35 mouse cellular contexts compared by ENCODE assay signal in the genomic region with DNA sequence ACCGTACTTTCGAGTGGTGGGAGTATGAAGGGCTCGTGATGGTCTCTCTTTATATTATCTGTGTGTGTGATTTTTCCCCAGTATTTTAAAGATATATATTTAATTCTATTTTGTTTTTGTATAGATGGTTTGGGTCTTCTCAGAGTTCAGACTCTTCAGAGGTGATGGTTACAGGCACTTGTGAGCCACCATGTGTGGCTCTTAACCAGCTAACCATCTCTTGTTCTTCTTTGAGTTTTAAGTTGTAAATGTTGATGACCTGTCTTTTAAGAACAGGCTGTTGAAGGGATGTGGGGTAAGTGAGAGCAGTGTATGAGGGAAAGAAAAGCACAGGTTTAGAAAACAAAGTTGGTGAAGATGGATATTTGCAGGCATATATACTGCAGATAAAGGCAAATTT. TPM values are rescaled to one million over a fixed set of nuclear protein-coding genes. Genes with fewer than 3 reads are reported as not detected.
DNase-seq lines count a peak whose midpoint lies in the region; TF ChIP-seq lines count a peak whose summit lies in the region.
"Had no signal": no experiment of that assay in that cellular context is flagged by ENCODE, and none has a peak within 500 bp of the region (broad histone marks: within the 10 kb centered on the region; RNA-seq: fewer than 3 reads in every experiment).

No protein-coding gene starts in this region.

- H3K4me3 ChIP-seq in MEL (ENCODE audit: control insufficient read depth in 1 of 2, insufficient read depth in 1 of 2, low read depth in 2 of 2, low read length in 2 of 2) = peak overlapping the region; percentile 54 to 79
- H3K4me3 ChIP-seq: embryonic facial prominence, embryonic 10.5 days; embryonic facial prominence, embryonic 13.5 days; erythroblast, embryonic 14.5 days; forebrain, embryonic 12.5 days; forebrain, embryonic 15.5 days; heart, adult 2 months; heart, embryonic 12.5 days; heart, embryonic 15.5 days had no signal

- TF ChIP-seq RAD21 in MEL (IDR thresholded peaks at IDR 0.05; ENCODE audit: low read depth, low read length) = no peak

- H3K9ac ChIP-seq in MEL (ENCODE audit: control insufficient read depth, low read depth, low read length, poor library complexity, severe bottlenecking) = peak overlapping the region; percentile 81
- H3K9ac ChIP-seq: embryonic facial prominence, embryonic 13.5 days; forebrain, embryonic 12.5 days; forebrain, embryonic 15.5 days; heart, embryonic 12.5 days; heart, embryonic 15.5 days; hindbrain, embryonic 14.5 days had no signal

- intact Hi-C loops in gastrocnemius, postnatal 36 days (cut with DNase I) = loop anchor here (5.0 kb wide), 1 partner anchor 37 kb away; no protein-coding TSS in a partner anchor

- peak; percentile 1 for DNase-seq in gastrocnemius, postnatal 25 days
- no peak for DNase-seq in gastrocnemius, postnatal 36 days
- DNase-seq in retina, embryonic 14.5 days (ENCODE audit: low spot score) = peak; percentile 2
- DNase-seq in retina, postnatal 1 day = no peak
- peak; percentile 74 for DNase-seq in MEL (ENCODE audit: low read depth, low spot score)
- DNase-seq in spleen, postnatal 36 days (ENCODE audit: low spot score in 2 of 2) = no peak
- no peak for DNase-seq in thymus, postnatal 36 days
- DNase-seq: adrenal gland, postnatal 10 days; adrenal gland, postnatal 36 days; cerebellum, adult 11 months; cerebellum, adult 2 months; cerebellum, postnatal 25 days; embryo, embryonic 11 days; gastrocnemius, postnatal 10 days; heart, adult 2 months; heart, postnatal 10 days; heart, postnatal 36 days had no signal

- H3K4me1 ChIP-seq in MEL (ENCODE audit: control insufficient read depth in 1 of 2, insufficient read depth in 2 of 2, low read length in 2 of 2) = peaks cover 8 to 14% of the 10 kb centered on the region in 2 experiments
- H3K4me1 ChIP-seq: heart, embryonic 12.5 days had no signal

- TF ChIP-seq CTCF in MEL (IDR thresholded peaks at IDR 0.05 in 2 of 3, conservative IDR thresholded peaks at IDR 0.05 in 1 of 3; ENCODE audit: control insufficient read depth in 1 of 3, insufficient read depth in 1 of 3, low read depth in 2 of 3, low read length in 3 of 3, poor library complexity in 1 of 3, severe bottlenecking in 1 of 3) = no peak

- H3K79me2 ChIP-seq in MEL (ENCODE audit: control insufficient read depth, insufficient read depth, low read length, poor library complexity) = peaks cover 31% of the 10 kb centered on the region

- H3K9me3 ChIP-seq in MEL (replicated peaks; ENCODE audit: insufficient read depth, low read length) = no peaks in the 10 kb centered on the region
- H3K9me3 ChIP-seq: embryonic facial prominence, embryonic 10.5 days; embryonic facial prominence, embryonic 13.5 days; forebrain, embryonic 12.5 days; forebrain, embryonic 15.5 days; heart, embryonic 12.5 days; heart, embryonic 15.5 days had no signal

- no peaks in the 10 kb centered on the region for H3K27me3 ChIP-seq in MEL (ENCODE audit: control insufficient read depth in 1 of 2, insufficient read depth in 2 of 2, low read length in 2 of 2)
- H3K27me3 ChIP-seq: embryonic facial prominence, embryonic 13.5 days; forebrain, embryonic 15.5 days; heart, embryonic 12.5 days; heart, embryonic 15.5 days; Patski had no signal

- TF ChIP-seq POLR2A in MEL (IDR thresholded peaks at IDR 0.05; ENCODE audit: control insufficient read depth in 1 of 2, insufficient read depth in 1 of 2, low read depth in 1 of 2, low read length in 2 of 2, poor library complexity in 1 of 2) = no peak

- peak overlapping the region; percentile 91 for H3K27ac ChIP-seq in MEL (ENCODE audit: control insufficient read depth, low read depth, low read length)
- H3K27ac ChIP-seq: embryonic facial prominence, embryonic 10.5 days; embryonic facial prominence, embryonic 13.5 days; forebrain, embryonic 12.5 days; forebrain, embryonic 15.5 days; heart, adult 2 months; heart, embryonic 15.5 days; hindbrain, embryonic 14.5 days; hindbrain, postnatal 0 days had no signal

- peaks cover 4 to 22% of the 10 kb centered on the region in 2 experiments for H3K36me3 ChIP-seq in MEL (ENCODE audit: control insufficient read depth in 1 of 2, insufficient read depth in 2 of 2, low read length in 2 of 2)
- H3K36me3 ChIP-seq: embryonic facial prominence, embryonic 10.5 days; embryonic facial prominence, embryonic 13.5 days; forebrain, embryonic 12.5 days; forebrain, embryonic 15.5 days; heart, embryonic 12.5 days; heart, embryonic 15.5 days had no signal

- no peak for TF ChIP-seq EP300 in MEL (IDR thresholded peaks at IDR 0.05; ENCODE audit: low read depth in 1 of 2, low read length in 2 of 2)

TF ChIP-seq in MEL, 35 proteins besides CTCF, POLR2A, EP300 and RAD21:
- no peak for TF ChIP-seq USF2 (IDR thresholded peaks at IDR 0.05; ENCODE audit: borderline replicate concordance in 1 of 2, insufficient read depth in 1 of 2, low read depth in 1 of 2, low read length in 2 of 2)
- TF ChIP-seq SIN3A (IDR thresholded peaks at IDR 0.05; ENCODE audit: low read length) = no peak
- TF ChIP-seq GABPA (IDR thresholded peaks at IDR 0.05; ENCODE audit: low read depth, low read length) = no peak
- no peak for TF ChIP-seq ELF1 (IDR thresholded peaks at IDR 0.05; ENCODE audit: low read depth, low read length)
- TF ChIP-seq RCOR1 (IDR thresholded peaks at IDR 0.05; ENCODE audit: low read depth, low read length) = no peak
- no peak for TF ChIP-seq TBP (IDR thresholded peaks at IDR 0.05; ENCODE audit: low read depth, low read length)
- no peak for TF ChIP-seq POLR2AphosphoS5 (IDR thresholded peaks at IDR 0.05; ENCODE audit: borderline replicate concordance, low read depth, low read length)
- TF ChIP-seq JUND (IDR thresholded peaks at IDR 0.05; ENCODE audit: low read depth, low read length) = no peak
- TF ChIP-seq KAT2A (conservative IDR thresholded peaks at IDR 0.05; ENCODE audit: low read depth, low read length) = no peak
- TF ChIP-seq NELFE (IDR thresholded peaks at IDR 0.05; ENCODE audit: low read depth, low read length) = no peak
- no peak for TF ChIP-seq USF1 (IDR thresholded peaks at IDR 0.05; ENCODE audit: low read depth, low read length)
- TF ChIP-seq CHD2 (IDR thresholded peaks at IDR 0.05; ENCODE audit: low read length) = no peak
- no peak for TF ChIP-seq BHLHE40 (IDR thresholded peaks at IDR 0.05; ENCODE audit: borderline replicate concordance, low read depth, low read length)
- TF ChIP-seq MEF2A (IDR thresholded peaks at IDR 0.05; ENCODE audit: extremely low read depth, insufficient replicate concordance, low read depth, low read length, poor library complexity, severe bottlenecking) = no peak

RNA-seq across cellular contexts. Expression of gene Hfe2, which starts 30.1 kb away (rescaled TPM):
- 100 to 1,000 TPM; 474 to 621 TPM for total RNA-seq in gastrocnemius, postnatal 25 days (2021)
- 100 to 1,000 TPM; 612 to 621 TPM for total RNA-seq in gastrocnemius, postnatal 36 days (2021)
- total RNA-seq in MEL (2012; rRNA removed) = not detected in 2 replicates
- polyA plus RNA-seq in MEL (2012; ENCODE audit: insufficient read depth in 1 of 2, insufficient read length in 2 of 2, low read depth in 1 of 2, low replicate concordance in 2 of 2, missing spikeins in 1 of 2) = not detected
- total RNA-seq: adrenal gland, postnatal 36 days had no signal
- polyA plus RNA-seq: erythroblast, embryonic 14.5 days; inflammation-experienced regulatory T-cells, adult 6 months; Patski had no signal

RNA-seq across cellular contexts. Expression of gene BC107364, which starts 42.8 kb away (rescaled TPM):
- total RNA-seq in gastrocnemius, postnatal 25 days (2021) = not detected
- not detected for total RNA-seq in gastrocnemius, postnatal 36 days (2021)
- not detected in 2 replicates for total RNA-seq in MEL (2012; rRNA removed)
- polyA plus RNA-seq in MEL (2012; ENCODE audit: insufficient read depth in 1 of 2, insufficient read length in 2 of 2, low read depth in 1 of 2, low replicate concordance in 2 of 2, missing spikeins in 1 of 2) = under 1 TPM in 1 of 2 experiments, not detected in 1; 0.17 TPM
- total RNA-seq: adrenal gland, adult 18-20 months; adrenal gland, postnatal 10 days; adrenal gland, postnatal 36 days; gastrocnemius, adult 18-20 months; gastrocnemius, postnatal 10 days; heart, adult 2 months; heart, postnatal 10 days; heart, postnatal 36 days; hindbrain, postnatal 0 days had no signal
- polyA plus RNA-seq: C2C12; CD4-positive, CD25-positive, alpha-beta regulatory T cell, adult 4 months; cerebellum, adult 2 months; cortical plate, adult 2 months; embryonic facial prominence, embryonic 10.5 days; erythroblast, embryonic 14.5 days; forebrain, embryonic 12.5 days; forebrain, embryonic 15.5 days; gonadal fat pad, adult 2 months; heart, adult 2 months; hindbrain, embryonic 11.5 days; hindbrain, embryonic 14.5 days; hindbrain, postnatal 0 days; inflammation-experienced regulatory T-cells, adult 6 months; Patski had no signal

Comparison
In these comparisons a context has a peak if more than half of its experiments do, and no peak if none do; other contexts are left out.
1. DNase-seq: peak in gastrocnemius, postnatal 25 days (single experiment), retina, embryonic 14.5 days (single experiment) and MEL (single experiment); none in gastrocnemius, postnatal 36 days (0 of 2), retina, postnatal 1 day (single experiment), spleen, postnatal 36 days (0 of 2) and thymus, postnatal 36 days (0 of 2).
2. RNA of gene Hfe2, which starts 30.1 kb away (total RNA-seq): 474 to 621 TPM in gastrocnemius, postnatal 25 days and 612 to 621 TPM in gastrocnemius, postnatal 36 days; not detected in MEL; every median in the first group is over 100 times any median in the second.